Mouse (Mus musculus): ENCODE measurements at regions not wholly inside any gene's neighbourhood (a gene's known extent, or its start where the extent isn't known, plus 50 kb on each side); places are given as distances from the start of the nearest gene placed in this dataset.
"Not testable (repeated sequence)": the region's sequence is repeated elsewhere in the genome, so short reads cannot be mapped to it uniquely, and the experiment has no call there.

DNA sequence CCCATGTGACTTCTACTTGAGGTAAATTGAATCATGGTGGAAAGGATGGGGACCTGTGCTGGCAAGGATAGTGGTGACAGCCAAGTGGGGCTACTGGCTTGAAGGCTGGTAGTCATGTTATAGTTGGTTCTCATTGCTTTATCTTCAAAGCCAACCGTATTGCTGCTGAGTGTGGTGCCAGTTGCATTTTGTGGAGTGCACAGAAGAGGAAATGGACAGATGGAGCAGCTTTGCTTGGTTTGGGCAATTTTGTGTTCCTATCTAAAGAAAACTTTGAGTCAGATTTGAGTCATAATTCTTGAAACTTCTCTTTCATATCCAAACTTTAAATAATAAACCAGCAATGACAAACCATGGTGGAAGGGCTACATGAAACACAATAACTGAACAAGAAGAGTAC lies 200.5 kb upstream of the Myo3a start:
- Histone ChIP-seq H3K27me3 (replicated peaks) (no peaks in the 10 kb centered on the region), H3K36me3 (no peaks in the 10 kb centered on the region), H3K4me2 (replicated peaks) (no peak overlapping the region), H3K9me3 (no peaks in the 10 kb centered on the region), H3K4me1 (0 out of 2 replicates have a peak, but pooled peaks cover 6% of the 10 kb centered on the region), H3K9ac (no peak overlapping the region), H3K4me3 (no peak overlapping the region), H3K27ac (no peak overlapping the region)
- no peak for ATAC-seq (ENCODE audit: low FRiP score, low read depth)
- WGBS, result 90% methylated on average over 1 of the region's 1 CpGs

GRCm38 (mm10) chr2:22028569-22028968 lies 198.7 kb upstream of the Myo3a start:
- no peak overlapping the region for H3K4me3 ChIP-seq
- H3K27me3 ChIP-seq (replicated peaks), result no peaks in the 10 kb centered on the region
- ATAC-seq (ENCODE audit: low FRiP score, low read depth), result no peak
- 0 out of 2 replicates have a peak, but pooled peaks cover 6% of the 10 kb centered on the region for H3K4me1 ChIP-seq
- no peaks in the 10 kb centered on the region for H3K9me3 ChIP-seq
- 70% methylated on average over 1 of the region's 1 CpGs for WGBS
- H3K36me3 ChIP-seq, result no peaks in the 10 kb centered on the region
- H3K9ac ChIP-seq, result no peak overlapping the region
- no peak overlapping the region for H3K4me2 ChIP-seq (replicated peaks)
- no peak overlapping the region for H3K27ac ChIP-seq

- Histone ChIP-seq H3K36me3 (no peaks in the 10 kb centered on the region), H3K9ac (no peak overlapping the region), H3K27me3 (replicated peaks) (no peaks in the 10 kb centered on the region), H3K4me1 (0 out of 2 replicates have a peak, but pooled peaks cover 6% of the 10 kb centered on the region), H3K27ac (peak overlapping the region; percentile 57; the same call in 1 of the 2 replicates), H3K4me2 (replicated peaks) (no peak overlapping the region), H3K9me3 (no peaks in the 10 kb centered on the region), H3K4me3 (no peak overlapping the region)
- ATAC-seq (ENCODE audit: low FRiP score, low read depth), result peak; percentile 75
- WGBS, result 25% methylated on average over 8 of the region's 8 CpGs
These were observed 198.1 kb upstream of the Myo3a start for GRCm38 (mm10) chr2:22029022-22029803.

GRCm38 (mm10) chr2:22029804-22030194 lies 197.5 kb upstream of the Myo3a start:
- 84% methylated on average over 5 of the region's 5 CpGs for WGBS
- no peaks in the 10 kb centered on the region for H3K9me3 ChIP-seq
- H3K4me3 ChIP-seq, result no peak overlapping the region
- H3K27ac ChIP-seq, result no peak overlapping the region
- H3K9ac ChIP-seq, result no peak overlapping the region
- H3K27me3 ChIP-seq (replicated peaks), result no peaks in the 10 kb centered on the region
- ATAC-seq (ENCODE audit: low FRiP score, low read depth), result peak; percentile 14; the same call in 1 of the 2 replicates
- no peak overlapping the region for H3K4me2 ChIP-seq (replicated peaks)
- H3K36me3 ChIP-seq, result no peaks in the 10 kb centered on the region
- H3K4me1 ChIP-seq, result 0 out of 2 replicates have a peak, but pooled peaks cover 6% of the 10 kb centered on the region

GRCm38 (mm10) chr2:22036841-22037240 lies 190.5 kb upstream of the Myo3a start:
- Histone ChIP-seq H3K4me2 (replicated peaks) (no peak overlapping the region), H3K4me1 (no peaks in the 10 kb centered on the region), H3K36me3 (no peaks in the 10 kb centered on the region), H3K27ac (no peak overlapping the region), H3K27me3 (replicated peaks) (no peaks in the 10 kb centered on the region), H3K9me3 (no peaks in the 10 kb centered on the region), H3K9ac (no peak overlapping the region), H3K4me3 (no peak overlapping the region)
- ATAC-seq (ENCODE audit: low FRiP score, low read depth), result no peak
- 88% methylated on average over 2 of the region's 2 CpGs for WGBS

DNA sequence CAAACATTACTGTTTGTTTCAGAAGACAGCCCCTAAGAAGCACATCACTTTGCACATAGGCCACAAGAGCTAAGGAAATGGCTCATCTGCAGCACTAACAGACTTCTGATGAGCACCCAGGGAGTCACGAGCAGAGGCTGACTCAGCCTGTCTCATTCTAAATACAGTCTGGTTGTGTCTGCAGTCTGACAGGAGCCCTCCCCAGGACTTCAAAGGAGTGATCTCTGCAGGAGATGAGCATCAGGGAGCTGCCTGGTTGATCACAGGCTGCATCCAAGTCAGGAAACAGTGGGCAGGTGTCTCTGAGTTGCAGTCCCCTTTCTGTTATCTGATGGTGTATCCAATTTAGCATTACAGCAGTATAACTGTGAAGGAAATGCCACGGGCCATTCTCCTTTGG lies 188.5 kb upstream of the Myo3a start:
- WGBS, result 15% methylated on average over 2 of the region's 2 CpGs
- no peak for ATAC-seq (ENCODE audit: low FRiP score, low read depth)
- H3K36me3 ChIP-seq, result no peaks in the 10 kb centered on the region
- no peak overlapping the region for H3K4me3 ChIP-seq
- H3K4me2 ChIP-seq (replicated peaks), result no peak overlapping the region
- no peaks in the 10 kb centered on the region for H3K9me3 ChIP-seq
- no peak overlapping the region for H3K9ac ChIP-seq
- no peaks in the 10 kb centered on the region for H3K27me3 ChIP-seq (replicated peaks)
- H3K4me1 ChIP-seq, result no peaks in the 10 kb centered on the region
- H3K27ac ChIP-seq, result no peak overlapping the region

GRCm38 (mm10) chr2:22043937-22044336 lies 183.4 kb upstream of the Myo3a start:
- H3K27ac ChIP-seq; H3K4me3 ChIP-seq; H3K36me3 ChIP-seq; H3K27me3 ChIP-seq (replicated peaks); H3K9ac ChIP-seq; ATAC-seq (ENCODE audit: low FRiP score, low read depth); H3K4me2 ChIP-seq (replicated peaks); H3K4me1 ChIP-seq; H3K9me3 ChIP-seq: not testable (repeated sequence)
- 86% methylated on average over 6 of the region's 6 CpGs for WGBS

DNA sequence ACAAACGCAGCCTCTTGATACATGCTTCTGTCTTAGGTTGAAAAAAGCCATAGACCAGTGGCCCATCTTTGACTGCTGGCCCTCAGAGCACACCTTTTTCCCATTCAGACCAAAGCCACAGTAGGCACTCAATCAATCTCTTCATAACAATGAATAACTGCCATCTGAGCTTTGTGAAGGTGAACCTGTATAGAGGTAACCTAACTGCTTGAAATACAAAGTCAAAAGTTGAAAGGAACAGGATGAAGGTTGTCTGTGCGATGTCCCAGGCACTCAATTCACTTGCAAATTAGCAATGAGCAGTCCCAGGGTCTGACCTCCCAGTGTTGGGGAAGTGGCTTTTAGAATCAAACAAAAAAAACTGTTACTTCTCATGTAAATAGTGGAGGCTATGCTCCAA lies 182.4 kb upstream of the Myo3a start:
- H3K36me3 ChIP-seq, result no peaks in the 10 kb centered on the region
- H3K4me3 ChIP-seq, result no peak overlapping the region
- H3K9ac ChIP-seq, result no peak overlapping the region
- no peak overlapping the region for H3K27ac ChIP-seq
- 53% methylated on average over 2 of the region's 2 CpGs for WGBS
- no peaks in the 10 kb centered on the region for H3K9me3 ChIP-seq
- H3K27me3 ChIP-seq (replicated peaks), result no peaks in the 10 kb centered on the region
- no peaks in the 10 kb centered on the region for H3K4me1 ChIP-seq
- no peak overlapping the region for H3K4me2 ChIP-seq (replicated peaks)
- ATAC-seq (ENCODE audit: low FRiP score, low read depth), result no peak

- no peak for ATAC-seq (ENCODE audit: low FRiP score, low read depth)
- Histone ChIP-seq H3K4me2 (replicated peaks) (no peak overlapping the region), H3K27me3 (replicated peaks) (no peaks in the 10 kb centered on the region), H3K9ac (no peak overlapping the region), H3K4me1 (no peaks in the 10 kb centered on the region), H3K36me3 (no peaks in the 10 kb centered on the region), H3K4me3 (no peak overlapping the region), H3K27ac (no peak overlapping the region), H3K9me3 (no peaks in the 10 kb centered on the region)
- 65% methylated on average over 3 of the region's 3 CpGs for WGBS
These were observed 179.8 kb upstream of the Myo3a start for GRCm38 (mm10) chr2:22047465-22047864.

GRCm38 (mm10) chr2:22066535-22066934 lies 160.8 kb upstream of the Myo3a start:
- H3K9ac ChIP-seq, result no peak overlapping the region
- no peaks in the 10 kb centered on the region for H3K27me3 ChIP-seq (replicated peaks)
- no peaks in the 10 kb centered on the region for H3K9me3 ChIP-seq
- H3K4me3 ChIP-seq, result no peak overlapping the region
- no peak overlapping the region for H3K27ac ChIP-seq
- no peaks in the 10 kb centered on the region for H3K4me1 ChIP-seq
- H3K36me3 ChIP-seq, result no peaks in the 10 kb centered on the region
- ATAC-seq (ENCODE audit: low FRiP score, low read depth), result peak; percentile 68; the same call in 1 of the 2 replicates
- H3K4me2 ChIP-seq (replicated peaks), result no peak overlapping the region
- WGBS, result 45% methylated on average over 5 of the region's 5 CpGs

- no peak overlapping the region for H3K9ac ChIP-seq
- H3K27ac ChIP-seq, result no peak overlapping the region
- no peak overlapping the region for H3K4me2 ChIP-seq (replicated peaks)
- H3K9me3 ChIP-seq, result no peaks in the 10 kb centered on the region
- WGBS, result 87% methylated on average over 2 of the region's 2 CpGs
- no peaks in the 10 kb centered on the region for H3K27me3 ChIP-seq (replicated peaks)
- H3K4me3 ChIP-seq, result no peak overlapping the region
- no peaks in the 10 kb centered on the region for H3K4me1 ChIP-seq
- ATAC-seq (ENCODE audit: low FRiP score, low read depth), result no peak
- H3K36me3 ChIP-seq, result no peaks in the 10 kb centered on the region
These were observed 130.5 kb upstream of the Myo3a start for GRCm38 (mm10) chr2:22096848-22097247.

DNA sequence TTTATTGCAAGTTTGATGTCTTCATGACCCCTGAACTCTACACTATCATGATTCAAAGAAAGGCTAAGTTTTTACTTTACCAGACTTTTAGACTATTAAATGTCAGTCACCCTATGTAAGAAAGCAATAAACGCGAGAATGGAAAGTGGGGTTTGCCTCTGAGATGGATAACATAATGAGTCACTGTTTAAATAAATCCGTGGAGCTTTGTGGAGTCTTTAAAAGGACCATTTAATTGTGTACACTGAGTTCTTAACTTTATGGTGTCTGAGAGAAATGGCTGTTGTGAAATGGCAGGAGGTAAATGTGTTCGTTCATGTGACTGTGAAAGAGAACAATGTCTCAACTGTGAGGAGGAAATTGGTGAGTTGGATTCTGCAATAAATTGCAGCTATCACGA lies 122.2 kb upstream of the Myo3a start:
- no peak overlapping the region for H3K9ac ChIP-seq
- peak; percentile 73 for ATAC-seq (ENCODE audit: low FRiP score, low read depth)
- WGBS, result 5% methylated on average over 5 of the region's 5 CpGs

GRCm38 (mm10) chr2:22149721-22150120 lies 77.6 kb upstream of the Myo3a start:
- H3K36me3 ChIP-seq, result no peaks in the 10 kb centered on the region
- H3K9me3 ChIP-seq, result no peaks in the 10 kb centered on the region
- H3K4me1 ChIP-seq, result no peaks in the 10 kb centered on the region; the same call in 1 of the 2 replicates
- WGBS, result 13% methylated on average over 2 of the region's 2 CpGs
- peak; percentile 68 for ATAC-seq (ENCODE audit: low FRiP score, low read depth)
- H3K4me2 ChIP-seq (replicated peaks), result no peak overlapping the region
- H3K27ac ChIP-seq, result no peak overlapping the region
- no peaks in the 10 kb centered on the region for H3K27me3 ChIP-seq (replicated peaks)
- H3K4me3 ChIP-seq, result no peak overlapping the region
- H3K9ac ChIP-seq, result no peak overlapping the region

More for the DNA sequence above, 122.2 kb upstream of the Myo3a start:
- Histone ChIP-seq H3K36me3 (no peaks in the 10 kb centered on the region), H3K4me1 (no peaks in the 10 kb centered on the region), H3K4me2 (replicated peaks) (no peak overlapping the region), H3K27ac (no peak overlapping the region), H3K4me3 (no peak overlapping the region), H3K9me3 (no peaks in the 10 kb centered on the region), H3K27me3 (replicated peaks) (no peaks in the 10 kb centered on the region)
